Mouse (Mus musculus) cerebellum, adult 2 months (tissue): ENCODE data around the gene Lyl1. TPM values are rescaled to one million over a fixed set of nuclear protein-coding genes. Genes with fewer than 3 reads are reported as not detected.

Experiments
- DNase-seq, 2 experiments: peaks; one replicate each; pipeline ENCODE4 v3.0.0; 2021
- H3K27ac ChIP-seq: fragments of 200-500 bp; 2 replicates; pipeline ENCODE4 v1.5.1; 2012; ENCODE audit warnings: low read length, control low read depth, inconsistent platforms; ENCODE audit not compliant: insufficient read depth
- H3K27me3 ChIP-seq: fragments of 200-500 bp; 2 replicates; pipeline ENCODE4 v1.6.1; 2012; ENCODE audit warnings: inconsistent platforms, mild to moderate bottlenecking, low read length, moderate library complexity; ENCODE audit not compliant: control insufficient read depth, insufficient read depth
- H3K4me1 ChIP-seq: fragments of 200-500 bp; 2 replicates; pipeline ENCODE4 v1.6.1; 2011; ENCODE audit warnings: low read length; ENCODE audit not compliant: control insufficient read depth, insufficient read depth
- H3K4me3 ChIP-seq: fragments of 200-500 bp; replicated peaks from 2 replicates; pipeline ENCODE3; 2011; ENCODE audit warnings: mild to moderate bottlenecking, low read depth, low read length, control low read depth; ENCODE audit not compliant: insufficient read depth
- CTCF ChIP-seq: fragments of 200-500 bp; IDR thresholded peaks from 2 replicates; pipeline ENCODE4 v1.5.1; 2011; ENCODE audit warnings: low read depth, mild to moderate bottlenecking, control low read depth, low read length, moderate library complexity, borderline replicate concordance; ENCODE audit not compliant: insufficient read depth
- POLR2A ChIP-seq: fragments of 200-500 bp; IDR thresholded peaks from 2 replicates; pipeline ENCODE4 v1.6.1; 2011; ENCODE audit warnings: low read length, control low read depth, borderline replicate concordance; ENCODE audit not compliant: insufficient read depth
- WGBS: fragments of 180-500 bp; shearing (Covaris S2); methylation state at CpG from one replicate; pipeline ENCODE4 v1.1.7; 2018; 5-methylcytosine and 5-hydroxymethylcytosine counted together
- polyA plus RNA-seq: library from polyadenylated mRNA; depleted of rRNA; stranded (reverse); fragments of >200 nt; gene quantifications from 2 replicates; pipeline ENCODE4 v1.2.3, GENCODE M21; 2012; rRNA removed

Gene Lyl1
- polyA plus RNA-seq, 1 experiment: 1.7 TPM

GRCm38 (mm10) chr8:84749519-84749918 is 48.3 kb downstream of the Lyl1 start:
- Histone ChIP-seq H3K4me3 (no peak overlapping the region), H3K27me3 (no peaks in the 10 kb centered on the region), H3K4me1 (peaks cover 72% of the 10 kb centered on the region), H3K27ac (peak overlapping the region; percentile 85)
- TF ChIP-seq POLR2A: no peak
- no peak for TF ChIP-seq CTCF
- DNase-seq: peak in 1 of 2 experiments; percentile 71
- 12% methylated on average over 16 of the region's 16 CpGs for WGBS

GRCm38 (mm10) chr8:84752734-84753582 is 51.7 kb downstream of the Lyl1 start:
- WGBS: 38% methylated on average over 6 of the region's 6 CpGs
- H3K27ac ChIP-seq: peak overlapping the region; percentile 45; the same call in 1 of the 2 replicates

More at GRCm38 (mm10) chr8:84752734-84753582, 51.7 kb downstream of the Lyl1 start:
- DNase-seq: no peak
- Histone ChIP-seq H3K27me3 (no peaks in the 10 kb centered on the region), H3K4me1 (peaks cover 59% of the 10 kb centered on the region), H3K4me3 (no peak overlapping the region)
- TF ChIP-seq CTCF (no peak), POLR2A (no peak)

Other genes starting within 250 kb of the Lyl1 start
- 13.9 and 15.1 TPM in 2 replicates for gene Ier2, start 38.6 kb upstream of the Lyl1 start, polyA plus RNA-seq
- 144 and 148 TPM in 2 replicates for gene Trmt1, start 15.2 kb upstream of the Lyl1 start, polyA plus RNA-seq
- 91.0 and 93.9 TPM in 2 replicates for gene Nacc1, start 13.6 kb upstream of the Lyl1 start, polyA plus RNA-seq
- gene G430095P16Rik, start 21.6 kb downstream of the Lyl1 start, polyA plus RNA-seq: 0.27 and 0.33 TPM in 2 replicates
- 98.5 and 105 TPM in 2 replicates for gene Nfix, start 98.9 kb downstream of the Lyl1 start, polyA plus RNA-seq
- 16.1 and 16.2 TPM in 2 replicates for gene Dand5, start 121.4 kb downstream of the Lyl1 start, polyA plus RNA-seq
- 45.3 and 45.5 TPM in 2 replicates for gene Gadd45gip1, start 130.1 kb downstream of the Lyl1 start, polyA plus RNA-seq
- 117 and 120 TPM in 2 replicates for gene Rad23a, start 139.2 kb downstream of the Lyl1 start, polyA plus RNA-seq
- 343 and 394 TPM in 2 replicates for gene Calr, start 145.5 kb downstream of the Lyl1 start, polyA plus RNA-seq
- 69.9 and 72.0 TPM in 2 replicates for gene Farsa, start 155.5 kb downstream of the Lyl1 start, polyA plus RNA-seq
- gene Syce2, start 170.7 kb downstream of the Lyl1 start, polyA plus RNA-seq: 6.0 and 7.5 TPM in 2 replicates
- 88.2 and 95.2 TPM in 2 replicates for gene Gcdh, start 192.5 kb downstream of the Lyl1 start, polyA plus RNA-seq
- 0.31 and 0.41 TPM in 2 replicates for gene Klf1, start 200.5 kb downstream of the Lyl1 start, polyA plus RNA-seq
- 9.1 and 10.5 TPM in 2 replicates for gene Dnase2a, start 207.1 kb downstream of the Lyl1 start, polyA plus RNA-seq
- gene Mast1, start 235.9 kb downstream of the Lyl1 start, polyA plus RNA-seq: 115 and 129 TPM in 2 replicates
- gene Rtbdn, start 245.5 kb downstream of the Lyl1 start, polyA plus RNA-seq: 6.8 and 7.9 TPM in 2 replicates